Mouse (Mus musculus) MEL-GATA-1-ER (cell line): ENCODE data around the gene Zfp536.

Source experiments
- DNase-seq: peaks from one replicate; pipeline ENCODE4 v3.0.0-alpha.2; 2012; ENCODE audit warnings: low read depth; ENCODE audit errors: extremely low read depth

The Zfp536 gene

GRCm38 (mm10) chr7:37556811-37557210, 216.6 kb downstream of the Zfp536 start:
- DNase-seq, result no peak

DNA sequence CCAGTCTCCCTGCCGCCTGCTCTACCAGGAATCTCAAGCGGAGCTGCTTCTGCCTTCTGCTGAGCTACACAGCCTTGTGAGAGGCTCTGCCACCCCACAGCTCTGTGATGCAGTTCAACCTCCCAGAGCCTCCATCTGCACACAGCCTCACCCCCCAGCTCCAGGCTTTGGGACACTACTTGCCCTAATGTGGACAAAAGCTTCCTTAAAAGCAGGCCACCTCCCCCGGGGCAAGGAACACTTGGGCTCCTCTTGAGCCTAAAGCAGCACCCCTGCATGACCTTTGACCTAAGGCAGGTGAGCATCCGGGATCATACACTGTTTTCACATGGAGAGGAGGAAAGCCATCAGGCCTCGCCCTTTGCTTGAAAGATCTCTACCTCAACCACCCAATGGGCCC, 219.0 kb downstream of the Zfp536 start:
- no peak for DNase-seq

DNA sequence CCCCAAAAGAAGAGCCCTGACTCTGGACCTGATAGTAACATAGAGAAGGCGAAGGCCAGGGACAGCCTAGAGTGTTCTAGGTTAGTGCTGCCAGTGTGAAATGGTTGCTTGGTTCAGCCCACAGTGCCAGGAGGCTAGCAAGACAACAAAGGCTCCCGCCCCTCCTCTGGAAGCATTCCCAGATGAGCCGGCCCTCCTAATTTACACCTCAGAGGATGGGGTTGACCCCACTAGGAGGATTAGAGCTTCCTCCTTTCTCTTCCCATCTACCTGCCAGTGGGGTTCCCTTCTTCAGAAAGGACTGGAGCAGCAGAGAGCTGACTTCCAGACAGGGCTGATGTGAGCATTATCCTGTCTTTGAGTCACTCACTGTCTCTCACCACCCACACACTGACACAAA, 219.8 kb downstream of the Zfp536 start:
- no peak for DNase-seq

DNA sequence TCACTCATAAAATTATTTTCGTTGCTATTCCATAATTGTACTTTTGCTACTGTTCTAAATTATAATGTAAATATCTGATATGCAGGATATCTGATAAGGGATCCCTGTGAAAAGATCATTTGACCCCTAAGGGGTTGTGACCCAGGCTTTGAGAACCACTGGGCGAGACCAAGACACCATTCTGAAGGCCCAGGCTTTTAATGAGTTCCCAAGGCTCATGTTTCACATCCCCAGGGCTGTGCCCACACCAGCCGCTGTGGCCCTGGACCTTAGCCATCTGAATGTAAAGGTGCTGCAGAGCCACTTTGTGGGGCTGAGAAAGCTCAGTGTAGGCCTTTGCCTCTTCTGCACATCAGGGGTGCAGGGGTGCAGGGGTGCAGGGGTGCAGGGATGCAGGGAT, 221.1 kb downstream of the Zfp536 start:
- no peak for DNase-seq

GRCm38 (mm10) chr7:37548805-37549204, 224.6 kb downstream of the Zfp536 start:
- no peak for DNase-seq

DNA sequence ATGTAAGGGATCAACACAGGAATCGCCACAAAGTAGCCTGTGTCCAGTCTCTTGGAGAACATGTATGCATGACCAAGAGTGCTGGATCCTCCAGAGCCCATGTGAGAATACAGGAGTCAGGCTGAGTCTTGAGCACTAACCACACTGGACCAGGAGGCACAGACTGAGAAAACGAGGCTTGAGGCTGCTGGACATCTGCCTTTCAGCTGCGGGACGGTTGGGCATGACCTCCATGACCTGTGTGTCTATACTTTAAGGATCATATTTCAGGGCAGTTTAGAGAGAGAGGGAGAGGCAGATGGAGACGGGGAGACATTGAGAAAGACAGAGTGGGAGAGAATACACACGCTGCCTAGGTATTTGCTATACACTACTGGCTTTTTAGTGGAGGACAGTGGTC, 229.4 kb downstream of the Zfp536 start:
- DNase-seq, result no peak

- DNase-seq, result no peak
Observed at GRCm38 (mm10) chr7:37542951-37543350, 230.5 kb downstream of the Zfp536 start.

- no peak for DNase-seq
Observed at GRCm38 (mm10) chr7:37531166-37531565, 242.3 kb downstream of the Zfp536 start.

DNA sequence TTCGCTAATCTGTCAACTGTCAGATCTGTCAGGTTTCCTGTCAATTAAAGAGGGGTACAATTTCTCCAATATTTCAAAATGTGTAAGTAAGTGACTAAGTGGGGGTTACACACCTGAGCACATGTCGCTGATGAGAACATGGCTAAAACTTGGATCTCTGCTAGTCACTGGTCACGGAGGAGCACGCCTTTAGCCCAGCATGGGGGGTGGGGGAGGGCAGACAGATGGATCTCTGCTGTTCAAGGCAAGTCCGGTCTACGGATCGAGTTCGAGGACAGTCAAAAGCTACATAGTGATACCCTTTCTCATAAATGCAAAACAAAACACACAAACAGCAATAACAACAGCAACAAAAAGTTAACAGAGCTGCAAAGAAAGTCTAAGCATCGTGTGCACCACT, 245.1 kb downstream of the Zfp536 start:
- no peak for DNase-seq

GRCm38 (mm10) chr7:37527890-37528289, 245.6 kb downstream of the Zfp536 start:
- no peak for DNase-seq

- DNase-seq, result no peak
Observed at GRCm38 (mm10) chr7:37521407-37521806, 252.0 kb downstream of the Zfp536 start.

DNA sequence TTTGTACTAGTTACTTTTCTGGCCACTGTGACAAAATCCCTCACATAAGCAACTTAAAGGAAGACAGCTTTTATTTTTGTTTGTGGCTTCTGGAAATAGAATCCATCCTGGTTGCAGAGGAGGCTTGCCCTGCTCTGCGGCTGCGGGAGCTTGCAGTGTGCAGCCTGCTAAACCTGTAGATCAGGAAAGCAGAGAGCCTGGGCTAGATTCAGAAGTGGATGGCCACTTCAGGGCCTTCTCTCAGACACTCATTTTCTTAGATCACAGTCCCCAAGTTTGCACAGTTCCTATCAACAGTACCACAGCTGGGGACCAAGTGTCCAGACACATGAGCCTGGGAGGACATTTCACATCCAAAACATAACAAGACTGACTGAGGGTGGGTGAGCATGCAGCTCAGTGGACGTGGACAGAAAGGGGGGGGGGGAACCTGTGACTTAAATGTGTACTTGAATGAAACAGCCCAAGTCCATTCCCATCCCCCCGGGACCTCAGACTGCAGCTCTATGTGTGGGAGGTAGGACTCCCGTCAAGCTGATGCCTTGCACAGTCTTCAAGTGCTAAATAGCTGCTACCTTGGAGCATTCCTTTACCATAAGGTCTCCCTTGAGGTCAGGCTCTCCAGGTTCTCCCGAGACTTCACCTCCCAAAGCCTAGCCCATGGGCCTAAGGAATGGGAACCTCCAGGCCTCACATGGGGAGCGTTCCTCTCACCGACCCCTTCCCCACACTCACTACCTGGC, 262.3 kb downstream of the Zfp536 start:
- DNase-seq, result no peak

GRCm38 (mm10) chr7:37509700-37510099, 263.7 kb downstream of the Zfp536 start:
- DNase-seq, result no peak

DNA sequence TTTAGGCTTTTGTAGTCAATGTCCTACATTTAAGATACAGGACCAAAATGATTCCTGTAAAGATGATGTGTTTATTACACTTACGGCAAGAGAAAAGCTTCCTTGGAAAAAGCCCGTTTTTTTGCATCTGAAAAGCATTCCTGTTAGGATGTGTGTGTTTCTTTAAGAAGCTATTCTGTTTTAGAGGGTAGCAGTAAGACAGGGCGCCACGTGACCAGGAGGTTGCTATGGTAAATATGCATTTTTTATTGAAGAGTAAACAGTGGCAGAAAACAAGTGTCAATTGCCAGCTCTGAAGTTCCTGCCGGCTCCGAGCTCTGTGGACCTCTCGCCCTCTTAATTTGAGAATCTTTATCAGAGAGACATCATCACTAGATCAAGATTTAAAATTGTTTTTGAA, 267.9 kb downstream of the Zfp536 start:
- DNase-seq, result no peak

DNA sequence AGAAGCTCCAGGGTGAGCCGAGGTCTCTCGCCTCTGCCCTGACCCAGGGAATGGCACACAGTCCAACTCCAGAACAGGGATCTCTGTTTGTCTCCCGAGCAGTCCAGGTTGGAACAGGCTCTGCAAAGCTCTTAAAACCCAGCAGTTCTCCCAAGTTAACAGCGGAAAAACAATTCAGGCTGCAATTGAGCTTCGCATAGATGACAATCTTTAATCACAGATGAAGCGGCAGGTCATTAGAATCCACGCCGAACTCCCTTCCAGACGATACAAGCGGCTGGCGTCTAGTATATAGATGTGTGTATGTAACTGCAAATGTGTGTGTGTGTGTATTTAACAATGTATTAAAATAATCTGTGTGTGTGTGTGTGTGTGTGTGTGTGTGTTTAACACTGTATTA, 268.3 kb downstream of the Zfp536 start:
- no peak for DNase-seq

DNA sequence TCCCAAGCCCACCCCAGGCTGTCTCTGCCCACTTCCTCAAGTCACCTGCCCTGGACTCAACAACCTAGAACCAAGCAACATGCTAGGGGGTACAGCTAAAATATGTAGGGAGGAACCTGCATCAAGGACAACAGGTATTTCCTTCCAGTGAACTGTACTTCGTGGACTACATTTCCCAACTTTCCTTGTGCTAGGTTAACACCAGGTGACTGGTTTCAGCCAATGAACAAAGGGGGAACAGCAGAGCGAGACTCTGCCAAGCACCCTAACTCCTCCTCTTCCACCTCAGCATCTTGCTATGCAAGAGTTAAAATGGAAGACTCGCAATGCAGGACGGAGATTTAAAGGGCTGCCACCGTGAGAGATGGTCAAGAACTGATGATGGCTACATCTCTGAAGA, 274.6 kb downstream of the Zfp536 start:
- DNase-seq, result no peak

GRCm38 (mm10) chr7:37496491-37496890, 276.9 kb downstream of the Zfp536 start:
- no peak for DNase-seq

GRCm38 (mm10) chr7:37490312-37490711, 283.1 kb downstream of the Zfp536 start:
- DNase-seq, result no peak

DNA sequence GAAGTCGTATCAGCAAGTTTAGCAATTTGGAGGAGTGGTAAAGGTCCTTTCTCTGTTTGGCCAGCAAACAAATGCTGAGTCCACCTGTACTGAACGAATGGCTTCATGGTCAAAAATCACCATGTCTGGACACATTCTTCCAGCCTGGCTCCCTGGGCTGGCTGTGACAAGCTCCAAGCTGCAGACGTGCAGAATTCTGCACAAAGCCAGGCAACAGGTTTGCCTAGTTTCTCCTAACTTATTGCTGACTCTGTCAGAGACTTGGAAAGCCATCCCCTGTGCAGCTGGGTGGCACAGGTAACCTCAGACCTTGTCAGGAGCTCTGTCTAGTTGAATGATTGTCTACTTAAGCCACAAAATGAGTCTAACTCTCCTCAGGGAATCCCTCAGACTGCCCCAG, 288.5 kb downstream of the Zfp536 start:
- DNase-seq, result no peak

GRCm38 (mm10) chr7:37482564-37482963, 290.9 kb downstream of the Zfp536 start:
- no peak for DNase-seq

DNA sequence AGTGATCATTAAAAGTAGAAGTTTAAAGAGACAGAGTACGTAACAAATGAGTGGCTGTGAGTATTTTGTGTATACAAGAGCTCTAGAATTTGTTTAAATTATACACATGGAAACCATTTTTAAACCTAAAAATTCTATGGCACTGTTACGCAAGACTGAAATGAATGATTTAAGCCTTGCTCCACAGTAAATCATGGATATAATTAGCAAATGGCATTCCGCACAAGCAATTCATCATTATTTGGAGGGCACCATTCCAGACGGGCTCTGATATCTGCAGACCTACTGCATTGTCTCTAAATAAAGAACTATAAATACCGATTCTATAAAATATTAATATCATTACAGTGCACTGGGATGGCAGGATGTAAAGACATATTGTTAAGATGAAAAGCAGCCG, 292.3 kb downstream of the Zfp536 start:
- no peak for DNase-seq

DNA sequence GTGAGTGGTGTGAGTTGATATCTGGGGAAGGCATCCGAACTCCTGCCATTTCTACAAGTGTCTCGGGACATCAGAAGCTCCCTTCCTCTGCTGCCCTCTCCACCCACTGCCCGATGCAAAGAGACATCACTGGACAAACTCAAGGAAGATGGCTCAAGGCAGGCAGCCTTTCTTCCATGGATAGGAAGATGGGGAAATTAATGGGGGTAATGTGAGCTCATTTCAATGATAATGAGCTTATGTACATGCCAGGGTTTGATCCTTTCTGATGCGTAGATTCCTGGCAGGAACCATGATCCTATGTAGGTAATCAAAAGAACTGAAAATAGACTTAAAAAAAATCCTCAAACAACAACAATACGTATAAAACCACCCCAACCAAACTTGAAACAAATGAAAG, 296.1 kb downstream of the Zfp536 start:
- no peak for DNase-seq

GRCm38 (mm10) chr7:37475485-37475884, 298.0 kb downstream of the Zfp536 start:
- no peak for DNase-seq

DNA sequence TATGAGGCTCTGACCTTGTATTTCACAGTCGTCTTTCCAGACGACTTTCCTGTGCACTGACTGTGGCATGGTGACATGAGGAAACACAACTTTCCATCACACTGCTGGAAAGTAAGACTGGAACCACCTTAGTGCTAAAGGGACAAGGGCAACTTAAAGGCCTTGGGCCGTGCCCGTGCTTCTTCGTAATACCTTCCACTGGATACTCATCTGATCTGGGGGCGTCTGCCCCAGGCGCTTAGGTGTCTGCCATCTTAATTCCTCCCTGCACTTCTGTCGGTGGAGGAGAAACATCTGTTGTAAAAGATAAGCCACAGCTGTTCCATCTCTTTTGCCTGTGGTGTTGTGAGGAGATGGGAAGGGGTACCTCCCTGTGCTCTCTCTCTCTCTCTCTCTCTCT, 299.2 kb downstream of the Zfp536 start:
- DNase-seq, result no peak
